Mouse (Mus musculus): ENCODE results near the gene Gpr34.

DNA sequence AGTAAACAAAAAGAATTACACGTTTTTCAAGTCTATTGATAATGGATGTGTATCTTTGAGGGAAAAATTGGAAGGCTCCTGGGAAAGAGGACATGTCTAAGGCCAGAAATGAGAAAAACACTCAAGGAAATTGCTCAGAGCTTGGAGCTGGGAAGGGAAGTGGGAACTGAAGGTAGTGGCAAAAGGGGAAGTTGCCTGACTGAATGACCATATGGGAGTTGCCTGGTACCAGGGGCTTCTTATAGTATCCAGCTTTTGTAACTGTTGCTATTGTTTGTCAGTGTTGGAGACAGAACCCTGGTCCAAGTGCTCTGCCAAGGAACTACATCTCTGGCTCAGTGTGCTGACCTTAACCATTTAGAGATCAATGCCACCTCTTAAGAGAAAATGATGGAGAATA is 15.2 kb upstream of the Gpr34 start:
- TF ChIP-seq CTCF (IDR thresholded peaks at IDR 0.05; ENCODE audit: borderline replicate concordance, control insufficient read depth, extremely low read depth, insufficient read depth, low read length, poor library complexity) (no peak), POLR2A (IDR thresholded peaks at IDR 0.05; ENCODE audit: control insufficient read depth, extremely low read depth, insufficient read depth, low read length, poor library complexity) (no peak)

All from thymus, adult 2 months (tissue).